8 mouse cellular contexts compared by ENCODE assay signal in the genomic region with DNA sequence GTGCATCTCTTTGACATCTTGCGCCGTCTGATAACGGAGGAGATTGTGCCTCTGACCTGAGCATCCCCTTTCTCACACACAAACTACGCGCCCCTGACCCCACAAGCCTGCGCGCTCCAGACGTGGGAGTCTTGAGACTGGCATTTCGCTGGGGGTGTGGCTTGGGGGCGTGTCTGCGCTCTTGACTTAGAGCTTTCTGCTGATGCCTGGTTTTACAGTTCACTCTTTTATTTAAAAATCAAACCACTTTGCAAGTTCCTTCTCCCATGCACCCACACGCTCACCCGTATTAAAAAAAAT.
A peak's percentile ranks its signal among the peaks of the same experiment; 100 is the strongest.
DNase-seq lines count a peak whose midpoint lies in the region; ATAC-seq and TF ChIP-seq lines count a peak whose summit lies in the region.
"Not testable (repeated sequence)": the region's sequence is repeated elsewhere in the genome, so short reads cannot be mapped to it uniquely, and the experiment has no call there.

No protein-coding gene starts in this region.

- peak overlapping the region; percentile 57 for H3K4me3 ChIP-seq in bone marrow macrophage, adult 2 months (ENCODE audit: insufficient read depth, low read length)
- H3K4me3 ChIP-seq in forebrain, embryonic 10.5 days: peak overlapping the region; percentile 52
- peak overlapping the region; percentile 56 for H3K4me3 ChIP-seq in heart, embryonic 13.5 days
- H3K4me3 ChIP-seq in kidney, embryonic 15.5 days (replicated peaks): peak overlapping the region; percentile 49
- peak overlapping the region; percentile 36 for H3K4me3 ChIP-seq in limb, embryonic 14.5 days (replicated peaks; ENCODE audit: low read length)
- peak overlapping the region; percentile 44 for H3K4me3 ChIP-seq in midbrain, embryonic 13.5 days (replicated peaks)

- H3K27ac ChIP-seq in bone marrow macrophage, adult 2 months (ENCODE audit: insufficient read depth, low read depth, low read length): peak overlapping the region; percentile 48
- not testable (repeated sequence) for H3K27ac ChIP-seq in forebrain, embryonic 10.5 days; heart, embryonic 13.5 days (replicated peaks); kidney, embryonic 15.5 days; limb, embryonic 14.5 days (replicated peaks; ENCODE audit: low read depth, low read length); midbrain, embryonic 13.5 days

- not testable (repeated sequence) for H3K4me1 ChIP-seq in bone marrow macrophage, adult 2 months (ENCODE audit: control insufficient read depth, insufficient read depth, low read length); forebrain, embryonic 10.5 days; heart, embryonic 13.5 days; kidney, embryonic 15.5 days; limb, embryonic 14.5 days (ENCODE audit: control insufficient read depth, insufficient read depth, low read length); midbrain, embryonic 13.5 days (replicated peaks)

- peak; percentile 68 for DNase-seq in A20 (ENCODE audit: low read depth, low spot score)
- peak; percentile 49 for DNase-seq in forebrain, embryonic 10.5 days (ENCODE audit: extremely low spot score, low spot score)
- DNase-seq in limb, embryonic 14.5 days (ENCODE audit: low spot score): peak; percentile 34
- DNase-seq in spleen, adult 18-20 months: peak; percentile 44 to 66

- not testable (repeated sequence) for TF ChIP-seq POLR2A in bone marrow macrophage, adult 2 months (IDR thresholded peaks at IDR 0.05; ENCODE audit: borderline replicate concordance, low read depth, low read length); limb, embryonic 14.5 days (IDR thresholded peaks at IDR 0.05; ENCODE audit: borderline replicate concordance, extremely low read depth, insufficient read depth, insufficient read length)

- H3K36me3 ChIP-seq in forebrain, embryonic 10.5 days (replicated peaks); heart, embryonic 13.5 days; kidney, embryonic 15.5 days; limb, embryonic 14.5 days (ENCODE audit: control insufficient read depth, insufficient read depth, low read length); midbrain, embryonic 13.5 days: not testable (repeated sequence)

- H3K9me3 ChIP-seq in forebrain, embryonic 10.5 days; heart, embryonic 13.5 days; kidney, embryonic 15.5 days (replicated peaks); limb, embryonic 14.5 days (ENCODE audit: control insufficient read depth, low read length); midbrain, embryonic 13.5 days: not testable (repeated sequence)

- under 1% methylated on average over 13 of the region's 13 CpGs for WGBS in forebrain, embryonic 10.5 days
- under 1% methylated on average over 13 of the region's 13 CpGs for WGBS in heart, embryonic 13.5 days
- under 1% methylated on average over 13 of the region's 13 CpGs for WGBS in kidney, embryonic 15.5 days
- WGBS in limb, embryonic 14.5 days: under 1% methylated on average over 10 of the region's 13 CpGs
- 0% methylated on average over 13 of the region's 13 CpGs for WGBS in midbrain, embryonic 13.5 days

- H3K4me2 ChIP-seq in heart, embryonic 13.5 days: peak overlapping the region; percentile 68
- peak overlapping the region; percentile 61 for H3K4me2 ChIP-seq in kidney, embryonic 15.5 days
- peak overlapping the region; percentile 43 for H3K4me2 ChIP-seq in limb, embryonic 14.5 days (replicated peaks; ENCODE audit: low read depth, low read length, severe bottlenecking)
- H3K4me2 ChIP-seq in midbrain, embryonic 13.5 days (replicated peaks): peak overlapping the region; percentile 51

- peak; percentile 23; the same call in 1 of the 2 replicates for ATAC-seq in heart, embryonic 13.5 days (ENCODE audit: extremely low read depth, insufficient number of reproducible peaks, low FRiP score, low TSS enrichment)
- peak; percentile 86 for ATAC-seq in kidney, embryonic 15.5 days (replicated peaks; ENCODE audit: low FRiP score)
- peak; percentile 83 for ATAC-seq in limb, embryonic 14.5 days (ENCODE audit: low FRiP score, low read depth)
- not testable (repeated sequence) for ATAC-seq in midbrain, embryonic 13.5 days

- H3K27me3 ChIP-seq in forebrain, embryonic 10.5 days (ENCODE audit: poor library complexity, severe bottlenecking); heart, embryonic 13.5 days (replicated peaks); kidney, embryonic 15.5 days; limb, embryonic 14.5 days (ENCODE audit: control insufficient read depth, insufficient read depth, low read length); midbrain, embryonic 13.5 days: not testable (repeated sequence)

- not testable (repeated sequence) for TF ChIP-seq CTCF in bone marrow macrophage, adult 2 months (IDR thresholded peaks at IDR 0.05; ENCODE audit: low read depth, low read length)

- peak overlapping the region; percentile 37; the same call in 1 of the 2 replicates for H3K9ac ChIP-seq in heart, embryonic 13.5 days
- H3K9ac ChIP-seq in kidney, embryonic 15.5 days; limb, embryonic 14.5 days (ENCODE audit: low read depth, low read length, severe bottlenecking): not testable (repeated sequence)
- H3K9ac ChIP-seq in midbrain, embryonic 13.5 days (replicated peaks): peak overlapping the region; percentile 46; the same call in 1 of the 2 replicates
